Mouse (Mus musculus) left cerebral cortex, adult 9 months (tissue): ENCODE data around the gene Mmel1.
A peak's percentile ranks its signal among the peaks of the same experiment; 100 is the strongest.

Source experiments
- DNase-seq, 2 experiments: peaks; one replicate each; pipeline ENCODE4 v3.0.0; 2022; ENCODE audit warnings: low spot score in 2 of 2

Mmel1 gene

DNA sequence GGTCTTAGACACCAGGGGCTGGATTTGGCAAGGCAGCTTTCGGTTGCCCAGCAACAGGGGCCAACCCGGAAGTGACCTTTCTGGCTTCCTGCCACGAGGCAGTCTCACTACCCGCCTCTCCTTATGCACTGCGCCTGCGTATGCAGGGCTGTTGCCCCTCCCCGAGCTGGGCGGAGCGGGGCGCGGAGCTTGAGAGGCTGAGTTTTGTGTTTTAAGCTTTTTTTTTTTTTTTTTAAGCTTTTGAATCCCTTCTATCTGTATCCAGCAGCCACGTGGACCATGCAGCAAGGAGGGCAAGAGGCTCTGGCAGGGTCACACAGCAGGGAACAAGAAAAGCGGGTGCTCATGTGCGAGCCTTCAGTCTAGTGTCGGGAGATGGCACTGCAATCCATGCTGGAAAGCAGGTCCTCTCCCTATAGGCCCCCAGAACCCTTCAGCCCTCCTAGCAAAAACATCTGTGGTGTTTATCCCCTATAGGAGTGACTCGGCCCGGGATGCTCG lies 5.1 kb upstream of the Mmel1 start:
- peak; percentile 73 to 88 for DNase-seq

DNA sequence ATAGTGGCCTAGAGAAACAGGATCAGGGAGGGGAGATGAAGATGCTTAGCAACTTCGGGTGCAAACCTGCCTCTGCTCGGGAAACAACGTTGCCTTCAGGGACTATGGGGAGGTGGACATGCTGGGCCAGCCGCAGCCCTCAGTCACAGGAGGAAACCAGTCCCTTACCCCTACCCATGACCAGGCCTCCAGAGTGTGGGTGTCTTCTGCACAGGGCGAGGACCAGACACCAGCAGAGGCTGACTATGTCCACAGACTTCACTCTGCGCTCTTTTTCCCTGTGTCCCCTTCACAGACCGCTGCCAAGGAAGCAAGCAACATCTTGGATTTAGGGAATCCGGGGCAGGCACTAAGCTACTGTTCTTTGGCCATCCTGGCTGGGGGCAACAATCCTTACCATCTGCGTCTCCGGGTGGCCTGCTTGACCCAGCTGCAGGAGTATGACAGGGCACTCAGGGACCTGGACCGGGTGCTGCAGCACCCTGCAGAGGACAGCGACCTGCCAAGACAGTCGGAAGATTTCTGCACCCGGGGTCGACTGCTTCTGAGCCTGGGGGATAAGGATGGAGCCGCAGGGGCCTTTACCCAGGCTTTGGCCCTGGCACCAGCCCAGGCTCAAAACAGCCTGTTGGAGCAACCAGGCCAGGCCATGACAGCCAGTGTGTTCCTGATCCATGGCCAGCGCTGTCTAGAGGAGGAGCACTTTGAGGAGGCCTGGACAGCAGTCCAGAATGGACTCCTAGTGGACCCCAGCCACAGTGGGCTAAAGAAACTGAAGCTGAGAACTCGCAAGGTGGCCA lies 4.2 kb upstream of the Mmel1 start:
- peak in 1 of 2 experiments; percentile 3 for DNase-seq

DNA sequence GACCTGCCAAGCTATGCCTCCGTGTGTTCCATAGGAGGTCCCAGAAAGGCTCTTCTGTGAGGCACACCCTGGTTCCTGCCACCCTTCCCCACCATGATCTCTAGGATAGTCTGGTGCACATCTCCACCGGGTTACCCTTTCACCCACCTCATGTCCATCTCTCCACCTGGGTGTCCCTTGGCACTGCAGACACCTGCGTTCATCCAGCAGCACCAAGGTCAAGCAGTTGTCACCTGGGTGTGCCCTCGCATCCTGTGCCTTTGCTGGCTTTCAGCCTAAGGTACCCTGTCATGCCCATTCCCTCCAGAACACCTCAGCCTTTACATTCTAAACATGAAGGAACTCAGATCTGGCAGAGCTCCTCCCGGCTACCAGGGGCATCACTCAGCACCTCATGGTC lies 3.0 kb upstream of the Mmel1 start:
- DNase-seq: no peak

DNA sequence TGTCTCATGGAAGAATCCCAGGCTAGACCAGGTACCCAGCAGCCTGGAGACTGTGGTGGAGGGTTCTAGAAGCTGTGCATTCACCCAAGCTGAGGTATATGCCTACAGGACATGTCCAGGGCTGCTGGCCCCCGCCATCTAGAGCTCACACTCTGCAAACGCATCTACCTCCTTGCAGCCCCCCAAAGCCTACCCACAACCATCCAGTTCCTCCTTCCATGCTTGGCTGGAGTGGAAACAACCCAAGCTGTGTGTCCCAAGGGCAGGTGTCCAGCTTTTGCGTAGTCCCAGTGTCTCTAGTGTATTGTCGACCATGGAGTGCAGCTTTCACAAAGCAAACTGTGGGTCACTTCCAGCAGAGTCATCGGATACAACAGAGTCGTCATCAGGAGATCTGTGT lies 2.1 kb upstream of the Mmel1 start:
- DNase-seq: no peak

DNA sequence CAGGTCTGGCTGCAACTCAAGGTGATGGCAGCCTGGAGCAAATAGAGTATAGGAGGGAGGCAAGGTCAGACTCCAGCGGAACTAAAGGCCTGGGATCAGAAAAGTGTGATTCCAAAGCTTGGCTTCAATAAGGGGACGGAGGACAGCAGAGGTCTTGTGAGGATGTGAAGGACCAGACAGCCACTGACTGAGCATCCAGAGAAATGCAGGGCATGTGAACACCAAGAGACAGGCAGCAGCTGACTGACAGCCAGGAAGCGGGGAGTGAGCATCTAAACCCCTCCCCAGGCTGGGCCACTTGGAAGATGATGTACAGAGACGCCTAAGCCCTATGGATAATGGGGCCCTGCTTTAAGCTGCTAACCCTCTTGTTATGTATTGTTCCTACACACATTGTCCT lies 1.3 kb downstream of the Mmel1 start:
- DNase-seq: no peak

DNA sequence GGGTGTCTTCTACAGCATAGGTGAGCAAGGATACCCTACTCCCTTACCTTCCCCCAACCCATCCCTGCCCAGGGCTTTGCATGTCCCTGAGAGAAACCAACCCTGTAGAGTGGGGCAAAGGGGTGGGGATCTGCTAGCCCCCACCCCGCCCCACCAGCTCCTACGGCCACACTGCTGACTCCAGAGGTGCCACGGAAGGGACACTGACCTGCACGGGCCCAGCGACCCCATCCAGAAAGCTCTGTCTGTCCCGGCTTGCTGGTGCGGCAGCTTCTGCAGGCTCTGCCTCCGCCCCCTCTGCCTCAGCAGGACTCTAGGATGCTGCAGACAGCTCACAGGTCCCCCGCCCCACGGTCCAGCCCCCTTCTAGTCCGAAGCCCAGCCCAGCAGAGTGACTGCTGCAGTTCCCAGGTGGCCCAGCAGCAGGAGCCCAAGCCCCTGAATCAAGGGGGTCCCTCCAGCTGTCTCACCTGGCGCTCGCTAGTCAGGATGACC lies 2.4 kb downstream of the Mmel1 start:
- DNase-seq: no peak

DNA sequence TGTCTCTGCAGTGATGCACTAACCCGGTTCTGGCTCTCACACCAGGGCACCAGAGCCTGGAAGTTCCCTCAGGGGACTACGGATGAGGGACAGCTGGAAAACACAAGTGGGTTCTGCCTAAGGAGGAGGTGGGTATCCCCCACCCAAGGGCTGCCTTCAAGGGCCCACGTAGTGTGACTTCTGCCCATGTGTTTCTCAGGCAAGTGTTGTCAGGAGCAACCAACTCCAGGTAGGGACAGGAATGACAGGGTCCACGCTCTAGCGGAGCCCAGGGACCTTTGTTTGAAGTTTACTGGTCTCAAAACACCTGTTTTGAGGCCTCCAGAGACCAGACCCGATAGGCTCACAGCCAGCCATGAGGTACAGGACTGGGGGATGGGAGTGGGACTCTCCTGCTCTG lies 3.8 kb downstream of the Mmel1 start:
- DNase-seq: no peak

DNA sequence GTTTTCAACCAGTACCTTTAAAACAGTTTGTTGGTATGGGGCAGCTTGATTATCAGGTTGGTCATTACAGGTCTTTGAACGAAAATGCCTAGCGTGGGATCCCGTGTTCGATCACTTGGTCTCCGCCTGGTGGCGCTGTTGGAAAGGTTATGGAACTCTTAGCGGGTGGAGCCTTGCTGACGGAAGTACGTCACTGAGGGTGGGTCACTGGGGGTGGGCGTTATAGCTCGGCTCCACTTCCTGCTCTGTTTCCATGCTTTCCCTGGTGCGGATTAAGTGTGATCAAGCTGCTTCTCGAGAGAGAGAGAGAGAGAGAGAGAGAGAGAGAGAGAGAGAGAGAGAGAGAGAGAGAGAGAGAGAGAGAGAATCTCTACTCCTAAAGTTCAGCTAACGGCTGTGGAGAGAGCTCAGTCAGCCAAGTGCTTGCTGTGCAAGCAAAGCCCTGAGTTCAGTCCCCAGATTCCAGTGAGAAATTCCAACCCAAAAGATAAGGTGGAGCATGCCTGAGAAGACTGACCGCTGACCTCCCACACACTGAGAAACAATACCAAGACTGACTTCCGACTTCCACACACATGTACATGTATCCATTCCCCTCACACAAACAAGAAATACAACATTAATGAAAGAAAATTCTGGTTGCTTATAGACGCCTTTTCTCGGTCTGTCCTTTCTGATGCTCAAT lies 8.6 kb downstream of the Mmel1 start:
- DNase-seq: peak in 1 of 2 experiments; percentile 87

DNA sequence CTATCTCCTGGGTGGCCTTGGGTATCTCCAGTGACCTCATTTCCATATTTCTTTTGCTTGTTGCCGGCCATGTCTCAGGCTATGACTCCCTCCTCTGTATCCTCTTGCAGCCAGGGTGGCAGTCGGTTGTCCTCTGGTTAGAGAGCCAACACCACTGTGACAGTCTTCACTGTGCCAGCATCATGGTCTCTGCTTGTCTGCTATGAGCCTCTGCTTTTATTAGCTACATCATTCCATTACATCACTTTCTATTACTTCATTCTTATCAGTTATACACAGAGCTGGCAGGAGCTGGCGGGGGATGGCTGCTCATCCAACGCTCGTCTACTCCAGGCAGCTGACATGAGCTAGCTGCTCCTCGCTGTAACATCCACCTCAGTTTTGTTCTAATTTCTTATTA lies 11.3 kb downstream of the Mmel1 start:
- DNase-seq: no peak

DNA sequence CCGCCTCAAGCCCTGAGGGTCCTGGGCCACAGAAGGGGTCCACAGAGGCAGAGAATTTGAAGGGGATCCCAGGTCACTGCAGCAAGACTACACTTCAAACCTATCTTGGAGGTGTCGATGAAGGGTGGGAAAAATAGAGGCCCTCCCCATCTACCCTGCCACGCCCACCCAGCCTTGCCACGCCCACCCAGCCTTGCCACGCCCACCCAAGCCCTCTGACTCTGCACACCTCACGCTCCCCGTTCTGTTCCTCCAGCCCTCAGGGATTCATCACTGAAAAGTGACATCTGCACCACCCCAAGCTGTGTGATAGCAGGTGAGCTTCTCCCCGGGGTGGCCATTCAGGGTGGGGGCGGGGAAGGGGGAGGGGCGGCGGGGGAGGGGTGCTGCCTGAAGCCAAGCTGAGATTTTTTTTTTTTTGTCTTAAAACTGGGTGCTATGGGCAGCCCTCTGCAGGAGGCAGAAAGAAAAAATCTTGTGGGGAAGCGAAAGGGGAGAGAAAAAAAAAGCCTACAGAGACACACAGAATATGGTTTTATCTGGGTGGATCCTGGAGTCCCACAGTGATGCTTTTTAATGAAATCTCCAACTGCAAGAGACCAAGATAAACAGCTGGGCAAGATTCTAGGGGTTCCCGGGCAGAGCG lies 12.8 kb downstream of the Mmel1 start:
- no peak for DNase-seq

DNA sequence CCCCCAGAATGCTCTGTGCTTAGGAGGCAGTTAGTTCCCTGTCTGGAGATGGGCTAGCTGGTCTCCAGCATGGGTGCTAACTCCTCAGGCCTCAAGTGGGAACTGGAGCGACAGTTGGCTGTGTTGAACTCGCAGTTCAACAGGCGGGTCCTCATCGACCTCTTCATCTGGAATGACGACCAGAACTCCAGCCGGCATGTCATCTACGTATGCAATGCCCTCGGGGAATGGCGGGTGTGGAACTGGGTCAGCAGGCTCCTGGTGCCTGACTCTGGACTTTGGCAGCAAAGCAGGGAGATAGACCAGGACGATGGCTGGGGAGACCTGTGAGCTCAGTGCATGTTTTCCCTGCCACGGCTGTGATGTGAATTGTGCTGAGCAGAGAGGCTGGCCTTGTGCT lies 16.0 kb downstream of the Mmel1 start:
- DNase-seq: no peak

DNA sequence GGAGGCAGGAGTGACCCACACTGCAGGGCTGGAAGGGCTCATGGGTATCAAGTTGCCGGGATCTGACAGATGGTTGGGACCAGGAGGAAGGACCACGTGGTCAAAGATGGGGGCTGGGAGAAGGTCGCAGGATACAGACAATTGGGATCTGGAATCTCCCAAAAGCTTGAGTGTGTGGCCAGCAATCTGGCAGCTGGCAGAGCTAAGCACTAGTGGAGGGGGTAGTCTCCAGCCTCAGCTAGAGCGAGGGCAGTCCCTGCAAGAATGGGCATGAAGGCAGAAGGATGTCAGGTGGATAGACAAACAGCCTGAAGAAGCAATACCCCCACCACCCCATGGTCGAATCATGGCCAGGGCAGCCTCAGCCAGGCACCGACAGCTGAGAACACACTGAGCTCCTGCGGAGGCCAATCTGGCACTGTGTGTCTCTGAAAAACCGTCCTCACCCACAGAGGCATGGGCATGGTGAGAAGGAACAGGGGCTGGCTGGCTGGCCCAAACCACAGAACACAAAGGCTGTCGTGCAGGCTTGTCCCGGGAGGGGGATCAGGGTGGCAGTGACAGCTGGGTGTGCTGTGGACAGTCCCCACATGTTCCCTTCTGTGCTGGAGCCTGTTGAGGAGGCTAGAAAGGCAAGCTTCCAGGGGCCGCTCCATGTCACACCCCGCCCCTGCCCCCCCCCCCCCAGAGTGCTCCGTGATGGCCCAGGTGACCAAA lies 17.6 kb downstream of the Mmel1 start:
- no peak for DNase-seq

DNA sequence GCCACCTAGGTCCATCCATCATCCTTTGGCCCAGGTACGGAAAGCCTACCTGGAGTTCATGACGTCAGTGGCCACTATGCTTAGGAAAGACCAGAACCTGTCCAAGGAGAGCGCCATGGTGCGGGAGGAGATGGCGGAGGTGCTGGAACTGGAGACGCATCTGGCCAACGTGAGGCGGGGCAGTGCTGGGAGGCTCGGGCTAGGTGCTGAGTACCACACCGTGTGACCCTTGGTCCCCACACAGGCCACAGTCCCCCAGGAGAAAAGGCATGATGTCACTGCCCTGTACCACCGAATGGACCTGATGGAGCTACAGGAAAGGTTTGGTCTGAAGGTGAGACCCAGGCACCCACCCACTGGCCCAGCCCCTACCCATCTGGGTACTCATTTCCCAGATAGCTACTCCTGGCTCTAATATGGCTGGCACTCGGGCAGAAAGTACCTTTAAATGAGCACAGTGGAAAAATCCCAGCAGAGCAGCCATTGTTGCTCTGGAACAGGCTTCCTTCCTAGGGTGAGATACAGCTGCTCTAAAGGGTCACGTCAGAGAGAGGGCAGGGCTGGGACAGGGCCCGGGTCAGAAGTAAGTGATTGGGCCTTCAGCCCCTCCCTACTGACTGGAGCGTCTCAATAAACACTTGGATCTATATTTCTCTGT lies 18.3 kb downstream of the Mmel1 start:
- no peak for DNase-seq

DNA sequence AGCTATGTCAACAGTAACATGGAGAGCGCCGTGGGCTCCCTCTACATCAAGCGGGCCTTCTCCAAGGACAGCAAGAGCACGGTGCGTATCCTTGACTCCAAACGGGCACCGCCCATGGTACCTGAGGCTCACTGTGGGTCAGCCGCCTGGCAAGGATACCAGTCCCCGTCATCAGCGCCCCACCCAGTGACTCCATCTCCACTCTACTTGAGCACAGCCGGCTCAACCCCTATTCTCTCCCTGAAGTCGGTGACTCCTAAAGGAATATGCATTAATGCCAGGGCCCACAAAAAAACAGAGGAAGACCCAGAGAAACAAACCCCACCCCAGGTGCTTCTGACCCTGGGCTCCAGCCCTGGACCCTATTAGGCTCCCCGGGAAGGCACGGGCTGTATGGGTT lies 21.5 kb downstream of the Mmel1 start:
- no peak for DNase-seq

DNA sequence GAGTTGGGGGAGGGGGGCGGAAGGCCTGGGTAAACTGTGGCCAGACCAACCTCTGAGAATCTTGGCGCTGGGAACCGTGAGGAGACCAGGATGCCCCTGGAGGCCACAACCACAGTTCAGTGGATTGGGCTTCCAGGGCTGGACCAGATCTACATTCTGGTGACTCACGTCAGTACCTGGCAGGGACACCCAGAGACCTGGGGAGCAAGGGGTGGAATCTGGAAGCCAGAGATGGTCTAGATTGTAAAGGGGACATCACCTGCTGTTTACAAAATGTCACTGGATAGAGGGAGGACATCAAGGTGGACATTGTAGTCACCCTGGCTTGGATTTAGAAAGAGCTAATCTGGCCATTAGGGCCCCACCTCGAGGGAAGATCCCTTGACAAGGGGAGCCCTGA lies 26.2 kb downstream of the Mmel1 start:
- DNase-seq: no peak

DNA sequence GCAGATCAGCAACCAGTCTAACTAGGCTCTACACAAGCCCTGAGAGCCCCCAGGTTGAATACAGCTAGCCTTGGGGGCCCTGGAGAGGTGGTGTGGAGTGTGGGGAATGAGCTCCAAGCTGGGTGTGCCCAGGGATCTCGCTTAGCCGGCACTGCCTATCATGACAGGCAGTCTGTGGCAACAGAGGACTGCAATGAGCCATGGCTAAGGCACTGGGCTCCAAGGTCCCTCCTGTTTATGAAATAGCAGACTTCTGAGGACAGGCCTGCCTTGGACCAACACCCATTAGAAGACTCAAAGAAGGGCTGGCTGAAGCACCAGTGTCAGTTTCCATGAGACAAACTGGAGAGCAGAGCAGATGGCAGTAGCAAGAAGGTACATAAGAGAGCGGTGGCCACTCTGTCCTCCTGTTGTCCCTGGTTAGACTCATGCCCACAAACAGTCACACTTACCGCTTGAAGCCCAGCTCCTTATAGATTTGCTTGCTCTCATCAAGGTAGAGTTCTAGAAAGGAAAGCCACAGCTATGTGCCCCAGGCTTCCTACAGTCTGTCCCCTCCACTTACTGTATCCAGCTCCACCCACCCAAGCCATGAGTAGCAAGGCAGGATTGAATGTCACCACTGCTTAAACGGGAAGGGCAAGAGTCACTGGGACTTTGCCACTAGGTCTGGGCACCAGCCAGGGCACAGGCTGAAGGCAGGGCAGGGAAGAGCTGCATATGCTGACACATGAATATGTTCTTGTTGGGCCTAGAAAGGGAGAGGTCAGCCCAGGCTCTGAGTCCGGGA lies 28.5 kb downstream of the Mmel1 start:
- no peak for DNase-seq

DNA sequence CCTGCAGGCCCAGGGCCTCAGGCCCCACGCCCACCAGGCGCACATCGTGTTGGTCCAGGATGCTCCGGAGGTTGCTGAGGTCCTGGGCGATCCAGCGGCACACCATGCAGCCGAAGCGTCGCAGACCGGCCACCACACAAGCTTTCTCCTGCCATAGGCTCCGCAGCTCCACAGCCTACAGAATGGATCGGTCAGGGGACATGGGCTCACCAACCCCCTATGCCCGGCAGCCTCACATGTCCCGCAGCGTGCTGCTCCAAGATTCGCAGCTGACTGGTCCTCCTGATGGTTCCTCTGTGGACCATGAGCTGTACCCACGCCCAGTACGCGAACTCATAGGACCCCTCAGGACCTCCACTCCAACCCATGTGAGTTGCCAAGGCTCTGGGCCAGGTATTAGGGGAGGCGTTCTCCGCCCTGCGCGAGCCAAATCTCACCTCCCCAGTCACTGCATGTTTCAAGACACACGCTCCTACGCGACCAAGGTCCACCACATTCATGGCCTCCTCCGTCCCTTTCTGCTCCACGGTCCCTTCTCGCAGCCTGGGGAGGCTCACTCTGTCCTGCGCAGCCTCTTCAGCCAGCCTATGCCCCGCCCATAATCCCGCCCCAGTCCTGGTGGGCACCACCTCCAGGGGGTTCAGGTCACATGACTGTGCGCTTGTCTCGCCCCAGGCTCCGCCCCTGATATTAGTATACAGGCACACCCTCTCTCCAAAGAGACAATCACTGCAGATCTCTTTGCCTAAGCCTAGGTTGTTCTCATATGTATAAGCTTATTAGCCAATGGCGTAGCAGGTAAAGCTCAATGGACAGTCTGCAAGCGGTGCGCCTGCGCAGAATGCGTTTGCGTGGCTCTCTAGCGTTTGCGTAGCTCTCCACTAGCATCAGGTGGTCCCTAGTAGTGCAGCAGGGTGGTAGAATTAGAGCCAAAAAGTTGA lies 29.4 kb downstream of the Mmel1 start, which contains the start of gene Fam213b:
Gene Fam213b (minus strand): TSS at position 630 of the 941 bp plus-strand sequence.
- DNase-seq: peak; percentile 82 to 84

DNA sequence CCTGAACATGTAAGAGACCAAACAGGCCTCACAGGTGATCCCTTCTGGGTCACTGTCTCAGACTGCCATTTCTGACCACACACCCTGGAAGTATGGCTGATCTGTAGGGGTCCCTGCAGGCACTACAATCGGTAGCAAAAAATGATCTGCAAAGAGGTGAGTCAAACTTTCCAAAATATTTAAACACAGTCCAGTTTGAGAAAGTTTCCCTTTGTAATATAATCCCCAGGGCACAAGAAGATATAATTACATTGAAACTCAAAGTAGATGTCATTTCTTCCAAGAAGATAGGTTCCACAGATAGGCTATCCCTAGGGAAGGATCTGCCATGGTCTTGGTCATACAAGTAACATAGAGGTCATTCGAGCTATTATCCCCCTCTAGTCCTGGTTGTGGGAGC lies 33.0 kb downstream of the Mmel1 start:
- no peak for DNase-seq
